Mouse (Mus musculus): ENCODE data around the gene Cbfb. TPM values are rescaled to one million over a fixed set of nuclear protein-coding genes. Genes with fewer than 3 reads are reported as not detected.
A peak's percentile ranks its signal among the peaks of the same experiment; 100 is the strongest.

Gene Cbfb
- polyA plus RNA-seq, 1 experiment from 2014 or later, result 73.1 TPM

GRCm38 (mm10) chr8:105257318-105258114 is 87.0 kb downstream of the Cbfb start:
- 66% methylated on average over 7 of the region's 7 CpGs for WGBS

GRCm38 (mm10) chr8:105258911-105259720 is 88.6 kb downstream of the Cbfb start:
- Histone ChIP-seq H3K27ac (no peak overlapping the region), H3K9me3 (no peaks in the 10 kb centered on the region; the same call in 1 of the 2 replicates), H3K4me2 (replicated peaks) (peak overlapping the region; percentile 73), H3K27me3 (replicated peaks) (peaks cover 84% of the 10 kb centered on the region), H3K36me3 (no peaks in the 10 kb centered on the region), H3K9ac (peak overlapping the region; percentile 47; the same call in 1 of the 2 replicates), H3K4me3 (peak overlapping the region; percentile 33), H3K4me1 (peaks cover 29% of the 10 kb centered on the region)
- ATAC-seq (ENCODE audit: low FRiP score, low read depth), result peak; percentile 45
- WGBS, result 2% methylated on average over 55 of the region's 55 CpGs

More at GRCm38 (mm10) chr8:105257318-105258114, 87.0 kb downstream of the Cbfb start:
- Histone ChIP-seq H3K36me3 (no peaks in the 10 kb centered on the region), H3K4me3 (no peak overlapping the region), H3K4me1 (peaks cover 24% of the 10 kb centered on the region), H3K4me2 (replicated peaks) (no peak overlapping the region), H3K27me3 (replicated peaks) (peaks cover 69% of the 10 kb centered on the region), H3K9me3 (no peaks in the 10 kb centered on the region; the same call in 1 of the 2 replicates), H3K27ac (no peak overlapping the region), H3K9ac (no peak overlapping the region)
- ATAC-seq (ENCODE audit: low FRiP score, low read depth), result no peak

GRCm38 (mm10) chr8:105259721-105260320 is 89.3 kb downstream of the Cbfb start:
- Histone ChIP-seq H3K4me1 (peaks cover 25% of the 10 kb centered on the region), H3K9me3 (no peaks in the 10 kb centered on the region; the same call in 1 of the 2 replicates), H3K9ac (peak overlapping the region; percentile 47; the same call in 1 of the 2 replicates), H3K27me3 (replicated peaks) (peaks cover 88% of the 10 kb centered on the region), H3K36me3 (no peaks in the 10 kb centered on the region), H3K27ac (no peak overlapping the region), H3K4me3 (peak overlapping the region; percentile 33), H3K4me2 (replicated peaks) (peak overlapping the region; percentile 73)
- peak; percentile 63 for ATAC-seq (ENCODE audit: low FRiP score, low read depth)
- WGBS, result 5% methylated on average over 30 of the region's 30 CpGs

- no peak overlapping the region for H3K4me3 ChIP-seq
- H3K4me1 ChIP-seq, result peaks cover 20% of the 10 kb centered on the region
- H3K9me3 ChIP-seq, result no peaks in the 10 kb centered on the region; the same call in 1 of the 2 replicates
- H3K27me3 ChIP-seq (replicated peaks), result peaks cover 88% of the 10 kb centered on the region
- H3K4me2 ChIP-seq (replicated peaks), result no peak overlapping the region
- no peak for ATAC-seq (ENCODE audit: low FRiP score, low read depth)
- WGBS, result 63% methylated on average over 7 of the region's 7 CpGs
- no peaks in the 10 kb centered on the region for H3K36me3 ChIP-seq
- no peak overlapping the region for H3K9ac ChIP-seq
- no peak overlapping the region for H3K27ac ChIP-seq
Measured at GRCm38 (mm10) chr8:105260371-105261099, 90.1 kb downstream of the Cbfb start.

GRCm38 (mm10) chr8:105261326-105261980 is 91.0 kb downstream of the Cbfb start:
- H3K4me2 ChIP-seq (replicated peaks), result no peak overlapping the region
- no peak overlapping the region for H3K4me3 ChIP-seq
- WGBS, result 84% methylated on average over 12 of the region's 12 CpGs
- H3K9me3 ChIP-seq, result peaks cover 2% of the 10 kb centered on the region; the same call in 1 of the 2 replicates
- peaks cover 20% of the 10 kb centered on the region for H3K4me1 ChIP-seq
- no peak for ATAC-seq (ENCODE audit: low FRiP score, low read depth)
- H3K36me3 ChIP-seq, result no peaks in the 10 kb centered on the region
- H3K9ac ChIP-seq, result no peak overlapping the region
- H3K27me3 ChIP-seq (replicated peaks), result peaks cover 87% of the 10 kb centered on the region
- no peak overlapping the region for H3K27ac ChIP-seq

- peak overlapping the region; percentile 94 for H3K4me2 ChIP-seq (replicated peaks)
- peaks cover 6% of the 10 kb centered on the region; the same call in 1 of the 2 replicates for H3K9me3 ChIP-seq
- no peak overlapping the region for H3K9ac ChIP-seq
- no peak for ATAC-seq (ENCODE audit: low FRiP score, low read depth)
- WGBS, result 40% methylated on average over 16 of the region's 16 CpGs
- H3K4me3 ChIP-seq, result peak overlapping the region; percentile 59; the same call in 1 of the 2 replicates
- H3K27me3 ChIP-seq (replicated peaks), result peaks cover 90% of the 10 kb centered on the region
- H3K4me1 ChIP-seq, result peaks cover 26% of the 10 kb centered on the region
- no peak overlapping the region for H3K27ac ChIP-seq
- no peaks in the 10 kb centered on the region for H3K36me3 ChIP-seq
Measured at GRCm38 (mm10) chr8:105263244-105263912, 92.9 kb downstream of the Cbfb start.

- peaks cover 6% of the 10 kb centered on the region; the same call in 1 of the 2 replicates for H3K9me3 ChIP-seq
- peak within 1 kb of the TSS; percentile 59 for H3K4me3 ChIP-seq
- peak within 1 kb of the TSS; percentile 64 for H3K9ac ChIP-seq
- H3K27ac ChIP-seq, result no peak within 1 kb of the TSS
- ATAC-seq (ENCODE audit: low FRiP score, low read depth), result peak; percentile 22; the same call in 1 of the 2 replicates
- WGBS, result under 1% methylated on average over 54 of the region's 54 CpGs
- H3K4me1 ChIP-seq, result peaks cover 28% of the 10 kb centered on the region
- H3K27me3 ChIP-seq (replicated peaks), result peaks cover 90% of the 10 kb centered on the region
- no peaks in the 10 kb centered on the region for H3K36me3 ChIP-seq
- H3K4me2 ChIP-seq (replicated peaks), result peak within 1 kb of the TSS; percentile 94
Measured at GRCm38 (mm10) chr8:105264024-105264982, 93.8 kb downstream of the Cbfb start, which contains the start of the genes Tradd and Fbxl8. Gene Tradd (minus strand): TSS chr8:105264609. Gene Fbxl8 (plus strand): TSS chr8:105264648.

GRCm38 (mm10) chr8:105265128-105265527 is 94.7 kb downstream of the Cbfb start:
- ATAC-seq (ENCODE audit: low FRiP score, low read depth), result no peak
- Histone ChIP-seq H3K4me1 (peaks cover 30% of the 10 kb centered on the region), H3K9me3 (peaks cover 6% of the 10 kb centered on the region; the same call in 1 of the 2 replicates), H3K27me3 (replicated peaks) (peaks cover 90% of the 10 kb centered on the region), H3K4me3 (no peak overlapping the region), H3K4me2 (replicated peaks) (peak overlapping the region; percentile 94), H3K36me3 (no peaks in the 10 kb centered on the region), H3K9ac (no peak overlapping the region), H3K27ac (no peak overlapping the region)
- 3% methylated on average over 10 of the region's 10 CpGs for WGBS

- Histone ChIP-seq H3K4me1 (peaks cover 39% of the 10 kb centered on the region), H3K27ac (no peak overlapping the region), H3K9ac (no peak overlapping the region), H3K4me3 (no peak overlapping the region), H3K4me2 (replicated peaks) (no peak overlapping the region), H3K9me3 (0 out of 2 replicates have a peak, but pooled peaks cover 6% of the 10 kb centered on the region), H3K27me3 (replicated peaks) (peaks cover 92% of the 10 kb centered on the region), H3K36me3 (no peaks in the 10 kb centered on the region)
- ATAC-seq (ENCODE audit: low FRiP score, low read depth), result no peak
- WGBS, result 9% methylated on average over 13 of the region's 13 CpGs
Measured at GRCm38 (mm10) chr8:105266775-105267174, 96.3 kb downstream of the Cbfb start.

Measured in neural tube, embryonic 12.5 days (tissue).